Mouse (Mus musculus) hindbrain, embryonic 14.5 days (tissue): Measurements from ENCODE around the gene Nt5e. TPM values are rescaled to one million over a fixed set of nuclear protein-coding genes. Genes with fewer than 3 reads are reported as not detected.

Source experiments
- ATAC-seq: fragments of 200-750 bp; cut with Nextera tagmentation; 2 replicates; pipeline ENCODE4 v1.8.0; 2017; ENCODE audit warnings: moderate number of reproducible peaks, mild to moderate bottlenecking, moderate TSS enrichment, moderate library complexity; ENCODE audit not compliant: low FRiP score
- DNase-seq: peaks from one replicate; pipeline ENCODE4 v3.0.0-alpha.2; 2015; ENCODE audit warnings: low spot score
- H3K27ac ChIP-seq: fragments of 300-500 bp; sonication (generic); 2 replicates; pipeline ENCODE4 v1.5.1; 2014; ENCODE audit warnings: mild to moderate bottlenecking, moderate library complexity
- H3K27me3 ChIP-seq: fragments of 300-500 bp; sonication (generic); 2 replicates; pipeline ENCODE4 v1.6.1; 2014; ENCODE audit warnings: mild to moderate bottlenecking, low read length, mixed read lengths; ENCODE audit not compliant: control insufficient read depth, insufficient read depth
- H3K36me3 ChIP-seq: fragments of 300-500 bp; sonication (generic); replicated peaks from 2 replicates; pipeline ENCODE4 v1.6.1; 2014; ENCODE audit not compliant: control insufficient read depth, insufficient read depth
- H3K4me1 ChIP-seq: fragments of 300-500 bp; sonication (generic); replicated peaks from 2 replicates; pipeline ENCODE4 v1.6.1; 2014; ENCODE audit warnings: antibody characterized with exemption, low read length, mixed read lengths; ENCODE audit not compliant: control insufficient read depth, insufficient read depth
- H3K4me2 ChIP-seq: fragments of 300-500 bp; sonication (generic); replicated peaks from 2 replicates; pipeline ENCODE4 v1.6.1; 2014; ENCODE audit warnings: mild to moderate bottlenecking, moderate library complexity
- H3K4me3 ChIP-seq: fragments of 300-500 bp; sonication (generic); replicated peaks from 2 replicates; pipeline ENCODE4 v1.5.1; 2014; ENCODE audit warnings: mild to moderate bottlenecking, low read length
- H3K9ac ChIP-seq: fragments of 300-500 bp; sonication (generic); 2 replicates; pipeline ENCODE4 v1.6.1; 2014
- H3K9me3 ChIP-seq: fragments of 300-500 bp; sonication (generic); 2 replicates; pipeline ENCODE4 v1.6.1; 2016; ENCODE audit warnings: low read length; ENCODE audit not compliant: control insufficient read depth
- WGBS: fragments of 180-500 bp; shearing (Covaris S2); extraction: QIAGEN DNeasy Blood & Tissue Kit; methylation state at CpG from one replicate; pipeline ENCODE4 v1.1.7; 2014; 5-methylcytosine and 5-hydroxymethylcytosine counted together
- polyA plus RNA-seq: library from polyadenylated mRNA; unstranded; fragments of >200 nt; fragmentation: Nextera tagmentation; extraction: Ambion mirVana; gene quantifications from 2 replicates; pipeline ENCODE4 v1.2.1, GENCODE M21; 2014

Gene Nt5e
- polyA plus RNA-seq, 1 experiment from 2014 or later, result 0.86 TPM

GRCm38 (mm10) chr9:88398461-88398860, 71.5 kb downstream of the Nt5e start:
- 94% methylated on average over 1 of the region's 1 CpGs for WGBS

GRCm38 (mm10) chr9:88404088-88404487, 77.1 kb downstream of the Nt5e start:
- ATAC-seq, result no peak

More at GRCm38 (mm10) chr9:88398461-88398860, 71.5 kb downstream of the Nt5e start:
- no peak overlapping the region for H3K4me2 ChIP-seq
- peak; percentile 26 for DNase-seq
- H3K4me3 ChIP-seq, result no peak overlapping the region
- H3K36me3 ChIP-seq, result peaks cover 53% of the 10 kb centered on the region
- H3K27ac ChIP-seq, result no peak overlapping the region
- no peaks in the 10 kb centered on the region for H3K27me3 ChIP-seq
- no peak for ATAC-seq
- no peaks in the 10 kb centered on the region for H3K4me1 ChIP-seq
- H3K9me3 ChIP-seq, result no peaks in the 10 kb centered on the region
- H3K9ac ChIP-seq, result no peak overlapping the region

GRCm38 (mm10) chr9:88404515-88404914, 77.5 kb downstream of the Nt5e start:
- Histone ChIP-seq H3K27me3 (no peaks in the 10 kb centered on the region), H3K4me2 (no peak overlapping the region), H3K9ac (no peak overlapping the region), H3K4me1 (no peaks in the 10 kb centered on the region), H3K9me3 (no peaks in the 10 kb centered on the region), H3K4me3 (no peak overlapping the region), H3K27ac (no peak overlapping the region), H3K36me3 (peaks cover 43% of the 10 kb centered on the region)
- DNase-seq (no peak), ATAC-seq (no peak)
- WGBS, result 87% methylated on average over 6 of the region's 6 CpGs

More at GRCm38 (mm10) chr9:88404088-88404487, 77.1 kb downstream of the Nt5e start:
- Histone ChIP-seq H3K4me3 (no peak overlapping the region), H3K4me2 (no peak overlapping the region), H3K9ac (no peak overlapping the region), H3K4me1 (no peaks in the 10 kb centered on the region), H3K9me3 (no peaks in the 10 kb centered on the region), H3K36me3 (peaks cover 39% of the 10 kb centered on the region), H3K27ac (no peak overlapping the region), H3K27me3 (no peaks in the 10 kb centered on the region)
- no peak for DNase-seq
- WGBS, result 70% methylated on average over 10 of the region's 10 CpGs

- H3K9me3 ChIP-seq, result no peaks in the 10 kb centered on the region
- H3K4me2 ChIP-seq, result no peak overlapping the region
- H3K27me3 ChIP-seq, result no peaks in the 10 kb centered on the region
- no peak overlapping the region for H3K4me3 ChIP-seq
- DNase-seq (no peak), ATAC-seq (no peak)
- peaks cover 10% of the 10 kb centered on the region for H3K36me3 ChIP-seq
- no peak overlapping the region for H3K27ac ChIP-seq
- no peak overlapping the region for H3K9ac ChIP-seq
- no peaks in the 10 kb centered on the region for H3K4me1 ChIP-seq
- 93% methylated on average over 2 of the region's 2 CpGs for WGBS
Observed at GRCm38 (mm10) chr9:88409978-88410377, 83.0 kb downstream of the Nt5e start.

- no peaks in the 10 kb centered on the region for H3K4me1 ChIP-seq
- 78% methylated on average over 1 of the region's 1 CpGs for WGBS
- no peak overlapping the region for H3K27ac ChIP-seq
- ATAC-seq, result no peak
- H3K4me2 ChIP-seq, result no peak overlapping the region
- H3K27me3 ChIP-seq, result no peaks in the 10 kb centered on the region
- H3K9ac ChIP-seq, result no peak overlapping the region
- peaks cover 40% of the 10 kb centered on the region for H3K36me3 ChIP-seq
- no peaks in the 10 kb centered on the region for H3K9me3 ChIP-seq
- DNase-seq, result no peak
- H3K4me3 ChIP-seq, result no peak overlapping the region
Observed at GRCm38 (mm10) chr9:88416752-88417151, 89.8 kb downstream of the Nt5e start.

Other genes starting within 250 kb of the Nt5e start
- 32.9 and 36.7 TPM in 2 replicates for gene Snx14, start 111.8 kb downstream of the Nt5e start, polyA plus RNA-seq
- 0.63 TPM in 1 of 2 replicates, not detected in the other for gene Gm20537, start 129.4 kb downstream of the Nt5e start, polyA plus RNA-seq
- 91.5 and 98.2 TPM in 2 replicates for gene Syncrip, start 155.4 kb downstream of the Nt5e start, polyA plus RNA-seq
- gene Zfp949, start 220.8 kb downstream of the Nt5e start, polyA plus RNA-seq, result 16.9 and 18.4 TPM in 2 replicates